Mouse (Mus musculus) inflammation-experienced regulatory T-cells, adult 6 months (primary cell): Measurements from ENCODE around the gene Wdr46. TPM values are rescaled to one million over a fixed set of nuclear protein-coding genes. Genes with fewer than 3 reads are reported as not detected.

Experiments
- ATAC-seq: one replicate; pipeline ENCODE4 v1.8.0; 2017
- polyA plus RNA-seq, 3 experiments: library from polyadenylated mRNA; unstranded; fragments of 100-300 nt; shearing (Covaris generic); gene quantifications; one replicate each; pipeline ENCODE4 v1.2.1; 2017

Gene Wdr46
- polyA plus RNA-seq, 3 experiments from 2014 or later, result 6.8 to 11.0 (median 10.1) TPM

DNA sequence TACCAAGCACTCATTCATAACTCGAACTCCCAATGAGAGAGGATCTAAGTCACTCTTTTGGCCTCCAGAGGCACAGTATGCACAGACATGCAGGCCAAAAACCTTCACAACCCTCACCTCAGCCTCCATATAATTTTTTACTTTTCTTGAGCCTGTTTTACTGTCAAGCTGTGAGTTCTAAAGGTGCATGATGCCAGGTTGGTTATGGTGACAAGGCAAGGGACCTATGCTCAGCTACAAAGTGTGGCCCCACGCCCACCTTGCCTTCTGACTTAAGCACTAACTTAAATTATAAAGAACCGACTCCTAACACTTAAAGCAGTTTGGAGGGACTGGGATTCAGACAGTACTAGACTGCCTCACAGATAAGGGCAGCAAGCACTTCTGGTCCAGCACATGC, 12.8 kb downstream of the Wdr46 start:
- ATAC-seq, result no peak

DNA sequence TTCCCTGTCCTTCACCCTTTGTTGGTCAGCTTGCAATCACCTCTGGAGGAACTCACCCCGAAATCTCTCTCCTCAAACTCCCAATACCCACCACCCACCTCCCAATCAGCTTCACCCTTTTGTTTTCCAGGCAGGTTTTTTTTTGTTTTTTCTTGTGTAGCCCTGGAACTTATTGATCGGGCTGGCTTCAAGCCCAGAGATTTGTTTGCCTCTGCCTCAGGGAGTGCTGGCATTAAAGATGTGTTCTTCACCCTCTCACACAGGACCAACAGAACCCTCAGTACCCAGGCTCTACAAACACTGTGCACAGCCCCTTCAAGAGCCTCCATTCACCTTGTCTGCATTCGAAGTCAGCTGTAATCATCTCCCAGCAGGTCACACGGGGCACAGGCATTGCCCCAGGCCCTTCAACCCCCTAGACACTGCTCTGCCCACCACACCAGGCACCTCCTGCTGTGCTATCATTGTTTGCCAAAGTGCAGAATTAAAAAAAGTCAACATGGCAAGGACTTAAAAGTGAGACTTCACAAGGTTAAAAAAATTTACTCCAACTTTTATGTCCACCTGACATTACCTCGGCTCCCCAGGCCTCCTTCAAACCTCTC, 13.6 kb downstream of the Wdr46 start:
- no peak for ATAC-seq

DNA sequence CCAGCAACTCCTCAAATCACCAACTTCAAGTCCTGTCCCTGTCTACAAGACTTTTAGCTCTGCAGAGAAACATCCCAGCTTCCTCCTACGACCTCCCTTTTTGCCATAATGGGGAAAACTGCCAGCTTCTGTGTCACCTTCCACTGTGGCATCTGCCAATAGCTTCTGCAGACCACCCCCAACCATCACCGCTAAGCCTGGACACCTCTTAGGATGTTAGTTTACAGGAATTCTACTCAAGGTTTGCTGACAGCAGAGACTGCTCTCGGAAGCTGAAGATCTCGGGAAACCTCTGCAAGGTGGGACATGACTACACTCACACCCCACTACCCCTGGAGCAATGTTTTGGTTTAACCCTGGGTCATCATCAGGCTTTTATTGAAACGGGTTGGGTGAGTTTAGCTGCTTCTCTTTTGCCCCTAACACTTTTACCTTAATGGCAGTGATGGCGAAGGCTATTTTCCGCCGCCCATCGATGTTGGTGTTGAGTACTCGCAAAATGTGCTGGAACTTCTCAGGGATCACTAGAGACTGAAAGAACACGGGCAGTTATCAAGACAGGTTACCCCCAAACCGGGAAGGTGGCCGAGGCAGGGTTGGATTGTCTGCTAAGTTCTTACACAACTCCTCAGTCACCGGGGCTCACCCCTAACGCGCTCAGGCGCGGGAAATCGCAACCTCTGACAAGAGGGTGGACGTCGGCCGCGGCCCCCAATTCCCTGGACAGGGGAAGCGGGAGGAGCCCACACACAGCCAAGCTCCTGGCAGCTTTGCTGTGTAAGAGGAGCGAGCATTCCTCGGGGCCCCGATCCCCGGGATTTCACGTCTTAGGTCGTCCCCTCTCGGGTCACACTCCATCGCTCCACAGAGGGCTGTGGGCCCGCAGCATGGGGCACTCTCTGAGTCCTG, 14.4 kb downstream of the Wdr46 start:
- ATAC-seq, result peak; percentile 3

DNA sequence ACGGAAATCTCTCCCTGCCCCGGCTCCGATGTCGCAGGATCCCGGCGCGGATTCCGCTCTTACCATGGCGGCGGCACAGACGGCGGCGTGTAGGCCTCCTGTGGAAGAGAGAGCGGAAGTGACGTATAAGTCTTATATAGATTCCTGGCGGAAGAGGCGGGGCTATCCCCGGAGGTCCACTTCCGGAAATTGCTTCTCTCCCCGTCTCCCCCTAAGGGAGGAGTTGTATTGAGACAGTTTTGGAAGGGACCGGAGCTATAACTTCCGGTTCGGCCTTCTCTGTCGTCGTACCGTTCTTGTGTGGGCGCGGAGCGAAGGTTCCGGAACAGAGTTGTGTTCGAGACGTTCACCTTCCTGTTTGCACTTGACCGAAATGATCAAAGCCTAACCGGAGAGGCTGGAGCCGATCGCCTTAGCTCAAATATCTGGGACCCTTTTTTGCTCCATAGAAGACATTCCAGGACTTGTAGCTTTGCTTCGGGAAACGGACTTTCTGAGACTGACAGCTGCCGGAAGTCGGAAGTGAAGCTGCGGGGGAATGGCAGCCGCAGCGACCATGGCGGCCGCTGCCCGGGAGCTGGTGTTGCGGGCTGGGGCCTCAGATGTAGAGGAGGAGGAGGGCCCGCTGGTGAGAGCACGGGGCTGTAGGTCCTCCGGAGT, 15.2 kb downstream of the Wdr46 start, which contains the start of the genes Vps52 and Rps18:
Gene Vps52, plus strand, starts transcription at position 258 of the 660 bp plus-strand sequence.
Gene Rps18, minus strand, starts transcription at position 447 of the 660 bp plus-strand sequence.
- peak; percentile 81 for ATAC-seq

DNA sequence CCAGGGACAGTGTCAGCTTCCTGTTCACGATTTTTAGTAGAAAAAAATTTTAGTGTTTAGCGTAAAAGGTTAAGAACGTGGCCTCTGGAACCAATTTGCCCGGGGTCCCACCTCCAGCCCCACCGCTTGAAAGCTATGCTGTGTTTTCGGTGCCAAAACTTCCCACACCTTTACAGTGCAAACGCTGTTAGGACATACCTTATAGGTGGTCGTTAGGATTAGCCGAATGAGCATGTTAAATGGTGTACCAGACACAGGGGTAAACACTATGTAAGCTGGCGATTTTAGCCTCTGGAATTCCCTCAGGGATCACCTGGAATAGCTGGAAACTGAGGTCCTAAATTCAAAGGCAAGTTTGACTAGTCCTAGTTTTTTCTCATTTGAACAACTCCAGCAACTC, 15.9 kb downstream of the Wdr46 start:
- ATAC-seq, result no peak

DNA sequence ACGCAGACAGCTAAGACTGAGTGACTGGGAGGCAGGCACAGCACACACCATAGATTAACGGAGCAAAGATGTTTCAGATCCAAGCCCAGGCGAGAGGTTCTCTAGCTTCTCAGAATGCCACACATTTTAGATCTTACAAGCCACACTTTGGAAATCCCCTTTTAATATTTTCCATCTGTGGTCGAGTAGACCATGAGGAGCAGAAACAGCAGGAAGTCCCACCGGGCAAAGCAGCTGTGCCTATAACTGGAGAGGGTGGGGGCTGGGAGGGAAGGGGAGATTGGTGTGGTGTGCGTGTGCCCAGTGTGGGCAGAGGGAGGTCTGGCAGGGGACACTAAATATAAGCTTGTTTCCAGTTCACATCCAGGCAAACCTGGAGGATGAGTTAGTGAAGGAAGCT, 17.0 kb downstream of the Wdr46 start:
- ATAC-seq, result no peak

DNA sequence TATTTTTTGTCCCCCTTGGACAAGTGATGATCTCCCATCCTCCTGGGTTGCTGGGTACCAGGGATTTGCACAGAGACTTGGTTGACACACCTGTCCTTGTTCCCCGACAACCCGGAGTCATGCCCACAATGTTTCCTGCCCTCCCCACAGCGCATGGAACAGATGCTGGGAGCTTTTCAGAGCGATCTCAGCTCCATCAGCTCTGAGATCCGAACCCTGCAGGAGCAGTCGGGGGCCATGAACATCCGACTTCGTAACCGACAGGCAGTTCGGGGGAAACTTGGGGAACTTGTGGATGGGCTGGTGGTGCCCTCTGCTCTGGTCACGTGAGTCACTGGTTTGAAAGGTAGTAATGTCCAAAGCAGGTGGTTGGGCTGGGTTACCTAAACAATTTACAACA, 18.0 kb downstream of the Wdr46 start:
- no peak for ATAC-seq

DNA sequence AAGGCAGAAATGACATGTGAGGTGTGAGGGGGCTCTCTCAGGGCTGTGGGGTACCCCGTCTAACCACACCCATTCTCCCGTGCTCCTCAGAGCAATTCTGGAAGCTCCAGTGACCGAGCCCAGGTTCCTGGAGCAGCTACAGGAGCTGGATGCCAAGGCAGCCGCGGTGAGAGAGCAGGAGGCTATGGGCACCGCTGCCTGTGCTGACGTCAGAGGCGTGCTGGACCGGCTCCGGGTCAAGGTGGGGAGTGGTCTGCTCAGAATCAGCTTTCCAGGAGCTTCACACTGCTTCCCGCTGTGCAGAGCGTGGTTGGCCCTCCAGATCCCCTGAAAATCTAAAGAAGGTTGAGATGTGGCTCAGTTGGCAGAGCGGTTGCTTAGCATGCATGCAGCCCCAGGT, 18.7 kb downstream of the Wdr46 start:
- no peak for ATAC-seq

DNA sequence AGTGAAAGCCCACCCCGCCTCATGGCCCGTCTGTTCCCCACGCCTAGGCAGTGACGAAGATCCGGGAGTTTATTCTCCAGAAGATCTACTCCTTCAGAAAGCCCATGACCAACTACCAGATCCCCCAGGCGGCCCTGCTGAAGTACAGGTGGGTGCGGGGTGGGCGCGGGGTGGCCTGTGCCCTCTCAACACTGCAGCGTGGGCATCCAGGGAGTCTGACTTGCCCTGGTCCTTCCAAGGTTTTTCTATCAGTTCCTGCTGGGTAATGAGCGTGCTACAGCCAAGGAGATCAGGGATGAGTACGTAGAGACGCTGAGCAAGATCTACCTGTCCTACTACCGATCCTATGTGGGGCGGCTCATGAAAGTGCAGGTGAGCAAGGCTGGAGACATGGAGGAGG, 19.5 kb downstream of the Wdr46 start:
- ATAC-seq, result no peak

DNA sequence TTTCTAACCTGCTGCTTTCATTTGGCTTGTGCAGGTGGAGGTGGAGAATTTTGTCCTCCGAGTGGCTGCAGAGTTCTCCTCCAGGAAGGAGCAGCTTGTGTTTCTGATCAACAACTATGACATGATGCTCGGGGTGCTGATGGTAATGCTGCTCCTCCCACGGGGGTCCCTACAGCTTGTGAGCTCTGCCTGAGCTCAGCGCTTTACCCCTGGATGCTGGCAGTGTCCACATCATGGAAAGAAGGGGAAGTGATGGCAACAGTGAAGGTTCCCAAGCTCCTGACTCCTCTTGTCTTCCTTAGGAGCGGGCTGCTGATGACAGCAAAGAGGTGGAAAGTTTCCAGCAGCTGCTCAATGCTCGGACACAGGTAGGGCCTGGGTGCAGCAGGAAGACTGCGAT, 22.4 kb downstream of the Wdr46 start:
- ATAC-seq, result no peak

DNA sequence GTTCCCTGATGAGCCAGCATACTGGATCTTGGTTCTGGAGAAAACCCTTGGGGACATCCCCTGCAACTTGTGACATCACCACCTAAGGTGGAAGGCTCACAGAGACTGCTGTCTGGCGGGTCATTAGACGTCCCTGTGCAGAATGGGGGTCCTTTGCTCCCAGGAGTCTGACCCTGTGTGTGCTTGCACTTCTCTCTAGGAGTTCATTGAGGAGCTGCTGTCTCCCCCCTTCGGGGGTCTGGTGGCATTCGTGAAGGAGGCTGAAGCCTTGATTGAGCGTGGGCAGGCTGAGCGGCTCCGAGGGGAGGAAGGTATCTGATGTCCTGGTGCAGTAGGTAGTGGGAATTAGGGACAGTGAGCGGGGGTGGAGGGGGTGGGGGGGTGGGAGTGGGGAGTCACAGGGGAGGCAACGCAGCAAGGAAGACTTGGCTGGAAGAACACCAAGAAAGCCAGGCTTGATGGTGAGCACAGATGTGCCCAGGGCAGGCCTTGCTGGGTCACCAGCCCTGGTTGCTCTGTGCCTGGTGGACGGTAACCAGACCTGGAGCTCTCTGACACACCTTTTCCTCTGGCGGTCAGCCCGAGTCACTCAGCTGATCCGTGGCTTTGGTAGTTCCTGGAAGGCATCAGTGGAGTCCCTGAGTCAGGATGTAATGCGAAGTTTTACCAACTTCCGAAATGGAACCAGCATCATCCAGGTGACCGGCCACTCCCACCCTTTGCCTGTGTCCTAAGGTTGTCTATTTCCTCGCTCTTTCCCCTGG, 24.8 kb downstream of the Wdr46 start:
- no peak for ATAC-seq

DNA sequence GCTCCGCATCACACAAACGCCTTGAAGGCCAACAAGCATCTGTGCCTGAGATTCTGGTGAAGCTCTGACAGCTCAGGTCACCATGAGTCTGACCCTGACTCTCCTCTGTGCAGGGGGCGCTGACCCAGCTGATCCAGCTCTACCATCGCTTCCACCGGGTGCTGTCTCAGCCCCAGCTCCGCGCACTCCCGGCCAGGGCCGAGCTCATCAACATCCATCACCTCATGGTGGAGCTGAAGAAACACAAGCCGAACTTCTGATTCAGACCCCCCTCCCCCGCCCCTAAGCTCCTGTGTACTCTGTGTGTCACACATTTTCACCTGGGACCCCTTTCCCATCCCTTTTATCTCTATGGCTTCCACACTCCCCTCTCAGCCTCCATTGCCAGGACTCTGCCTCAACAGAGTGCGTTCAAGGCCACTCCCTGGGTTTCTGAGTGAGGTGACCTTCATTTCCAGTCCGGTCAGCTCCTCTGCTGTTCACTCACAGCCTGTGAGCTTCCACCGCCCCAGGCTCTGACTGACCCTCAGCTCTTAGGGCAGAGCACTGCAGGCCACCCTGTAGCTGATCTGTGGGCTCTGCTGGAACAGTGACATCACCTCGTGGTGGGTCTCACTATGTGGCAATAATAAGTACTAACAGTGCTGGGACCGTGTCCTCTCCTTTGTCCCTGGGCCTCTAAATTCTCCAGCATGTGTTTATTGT, 25.5 kb downstream of the Wdr46 start:
- no peak for ATAC-seq

DNA sequence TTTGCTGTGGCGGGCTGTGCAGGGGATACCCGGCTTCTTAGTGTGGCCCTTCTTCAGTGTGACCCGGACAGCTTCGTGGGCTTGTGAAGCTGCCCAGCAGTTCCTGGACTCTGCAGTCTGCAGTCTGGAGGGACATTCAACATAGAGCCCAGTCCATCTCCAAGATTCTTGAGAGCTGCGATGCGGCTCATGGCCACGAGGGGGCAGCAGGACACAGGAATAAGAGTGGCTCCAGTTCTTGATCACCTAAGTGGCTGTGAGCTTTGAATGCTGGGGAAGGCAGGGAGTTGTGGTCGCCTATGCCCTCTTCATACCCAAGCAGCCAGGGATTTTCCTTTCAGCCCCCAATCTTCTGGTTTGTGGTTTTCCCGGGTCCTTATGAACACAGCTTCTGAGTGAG, 28.0 kb downstream of the Wdr46 start:
- ATAC-seq, result peak; percentile 87

DNA sequence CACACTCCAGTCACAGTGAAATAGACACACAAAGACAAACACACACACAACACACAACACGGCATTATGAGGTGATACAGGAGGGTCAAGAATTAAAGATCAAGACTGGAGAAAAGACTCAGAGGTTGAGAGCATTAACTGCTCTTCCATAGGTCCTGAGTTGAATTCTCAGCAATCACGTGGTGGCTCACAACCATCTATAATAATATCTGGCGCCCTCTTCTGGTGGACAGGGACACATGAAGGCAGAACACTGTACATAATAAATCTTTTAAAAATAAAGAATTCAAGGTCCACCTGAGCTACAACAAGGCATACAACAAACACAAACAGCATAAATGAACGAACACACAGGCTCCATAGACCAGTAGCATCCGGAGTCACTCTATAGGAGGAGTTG, 28.5 kb downstream of the Wdr46 start:
- peak; percentile 57 for ATAC-seq

DNA sequence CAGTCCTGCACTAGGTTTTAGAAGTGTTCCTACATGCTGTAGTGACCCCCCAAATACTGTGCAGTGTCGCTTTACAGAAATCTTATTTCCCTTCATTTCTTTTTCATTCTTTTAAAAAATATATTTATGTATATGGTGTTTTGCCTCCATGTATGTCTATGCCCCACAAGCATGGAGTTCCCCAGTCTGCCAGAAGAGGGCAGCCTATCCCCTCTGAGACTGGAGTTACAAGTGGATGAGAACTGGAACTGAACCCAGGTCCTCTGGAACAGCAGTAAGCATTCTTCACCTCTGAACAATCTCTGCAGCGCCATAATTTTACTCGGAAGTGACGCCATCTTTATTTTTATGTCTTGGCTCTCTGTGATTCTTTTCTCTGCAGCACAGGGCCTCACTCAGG, 28.9 kb downstream of the Wdr46 start:
- no peak for ATAC-seq

DNA sequence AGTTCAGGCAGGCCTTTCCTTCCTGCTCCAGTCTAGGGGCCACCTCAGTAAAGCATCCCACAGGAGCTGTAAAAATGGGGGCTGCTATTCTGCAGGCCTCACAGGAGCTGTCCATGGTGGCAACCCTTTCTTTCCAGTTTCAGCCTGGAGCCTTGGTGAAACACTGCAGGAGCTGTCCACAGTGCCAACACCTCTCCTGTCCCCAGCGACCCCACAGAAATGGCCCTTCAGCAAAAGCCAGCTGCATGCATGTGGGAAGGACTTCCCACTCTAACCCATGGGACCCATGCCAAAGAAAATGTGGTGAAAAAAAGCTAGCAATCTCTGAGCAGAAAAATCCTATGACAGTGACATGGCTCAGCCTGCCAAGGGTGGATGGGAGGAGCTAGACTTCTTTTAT, 32.2 kb downstream of the Wdr46 start:
- ATAC-seq, result no peak

DNA sequence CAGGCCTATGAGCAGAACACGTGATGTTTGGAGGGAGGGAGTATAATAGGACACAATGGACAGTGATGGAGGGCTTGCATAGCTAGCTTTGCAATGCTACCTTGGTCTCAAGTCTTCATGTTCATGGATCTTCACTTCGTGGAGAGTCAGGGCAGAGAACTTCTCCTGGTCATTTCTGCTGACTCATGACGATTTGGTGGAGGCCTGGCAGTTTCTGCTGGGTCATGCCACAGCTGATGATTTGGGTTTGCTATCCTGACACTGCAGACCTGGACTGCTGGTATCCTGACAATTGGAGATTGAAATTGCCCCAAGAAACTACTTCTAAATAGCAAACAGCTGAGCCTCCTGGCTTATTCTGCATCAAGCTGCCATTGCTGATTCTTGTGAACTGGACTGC, 33.1 kb downstream of the Wdr46 start:
- ATAC-seq, result no peak

DNA sequence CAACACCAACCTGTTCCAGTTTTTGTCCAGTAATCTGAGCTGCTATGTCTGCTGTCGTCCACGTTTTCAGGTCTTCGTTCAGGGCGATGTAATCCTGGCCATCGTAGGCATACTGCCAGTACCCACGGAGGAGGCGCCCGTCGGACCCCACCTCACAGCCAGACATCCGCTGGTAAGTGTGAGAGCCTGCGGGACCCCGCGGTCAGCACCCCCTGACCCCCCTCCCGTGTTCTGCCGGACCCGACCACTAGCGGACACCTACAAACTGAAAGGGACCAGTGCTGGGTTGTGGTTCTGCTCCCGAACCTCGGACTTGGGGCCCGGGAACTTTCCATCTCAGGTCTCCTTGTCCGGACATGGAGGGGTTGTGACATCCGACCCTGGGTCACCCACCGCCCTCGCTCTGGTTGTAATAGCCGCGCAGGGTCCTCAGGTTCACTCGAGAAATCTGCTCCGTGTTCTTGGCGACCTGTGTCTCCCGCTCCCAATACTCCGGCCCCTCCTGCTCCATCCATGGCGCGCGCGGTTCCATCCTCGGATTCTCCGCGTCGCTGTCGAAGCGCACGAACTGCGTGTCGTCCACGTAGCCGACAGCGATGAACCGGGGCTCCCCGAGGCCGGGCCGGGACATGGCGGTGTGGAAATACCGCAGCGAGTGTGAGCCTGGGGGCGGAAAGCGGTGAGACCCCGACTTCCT, 37.5 kb downstream of the Wdr46 start:
- ATAC-seq, result no peak

DNA sequence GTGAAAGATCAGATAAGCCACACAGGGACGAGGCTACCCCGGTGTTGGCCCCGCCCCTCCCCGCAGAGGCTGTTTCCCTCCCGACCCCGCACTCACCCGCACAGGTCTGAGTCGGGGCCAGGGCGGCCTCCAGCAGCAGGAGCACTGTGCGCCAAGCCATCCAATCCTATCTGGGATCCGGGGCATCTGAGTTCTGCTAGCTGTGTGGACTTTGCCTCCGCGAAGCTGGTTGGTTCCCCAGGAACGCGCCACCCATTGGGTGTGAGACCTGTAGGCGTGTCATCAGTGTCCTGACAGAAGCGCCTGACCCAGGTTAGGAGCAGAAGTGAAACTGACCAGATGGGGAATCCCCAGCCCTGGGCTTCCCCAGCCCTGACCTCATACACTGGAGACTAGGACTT, 38.2 kb downstream of the Wdr46 start:
- peak; percentile 72 for ATAC-seq

DNA sequence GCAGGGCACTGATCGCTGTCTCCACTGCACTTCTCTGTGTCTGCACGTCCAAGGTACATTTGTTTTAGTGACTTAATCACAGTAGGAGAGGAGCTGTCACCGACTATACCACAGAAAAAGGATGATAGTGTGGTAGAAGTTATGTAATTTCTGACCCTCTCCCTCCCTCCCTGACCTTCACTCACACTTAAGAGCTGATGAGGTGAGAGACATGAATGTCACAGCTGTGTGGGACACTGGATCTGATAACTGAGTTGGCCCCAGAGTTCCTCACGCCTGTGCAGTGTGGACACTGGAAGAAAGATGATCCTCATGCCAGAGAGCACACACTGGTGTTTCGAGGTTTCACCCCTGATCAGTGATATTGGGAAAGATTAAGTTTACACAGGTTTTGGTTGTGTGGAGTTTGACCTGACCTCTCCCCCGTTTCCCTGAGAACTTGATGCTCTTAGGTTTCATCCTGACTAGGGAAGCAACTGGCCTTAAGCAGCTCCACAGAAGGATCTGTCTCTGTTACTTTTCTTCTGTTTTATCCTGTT, 39.1 kb downstream of the Wdr46 start:
- no peak for ATAC-seq
